Mouse (Mus musculus) ES-Bruce4 (cell line): ENCODE results near the gene Mlec. TPM values are rescaled to one million over a fixed set of nuclear protein-coding genes. Genes with fewer than 3 reads are reported as not detected.
A peak's percentile ranks its signal among the peaks of the same experiment; 100 is the strongest.

Experiments
- H3K27ac ChIP-seq: 2 replicates; pipeline ENCODE4 v1.5.1; 2012; ENCODE audit warnings: low read length, inconsistent platforms; ENCODE audit not compliant: insufficient read depth
- H3K27me3 ChIP-seq: 2 replicates; pipeline ENCODE4 v1.6.1; 2012; ENCODE audit warnings: mild to moderate bottlenecking, low read length, inconsistent platforms; ENCODE audit not compliant: control insufficient read depth, poor library complexity, insufficient read depth, severe bottlenecking
- H3K36me3 ChIP-seq: 2 replicates; pipeline ENCODE4 v1.6.1; 2012; ENCODE audit warnings: inconsistent platforms, mild to moderate bottlenecking, low read length, moderate library complexity; ENCODE audit not compliant: control insufficient read depth, poor library complexity, insufficient read depth, severe bottlenecking
- H3K4me1 ChIP-seq: one replicate; pipeline ENCODE4 v1.8.1; 2011; ENCODE audit warnings: low read length; ENCODE audit not compliant: control insufficient read depth, insufficient read depth
- H3K4me3 ChIP-seq: 2 replicates; pipeline ENCODE4 v1.5.1; 2011; ENCODE audit warnings: low read depth, mild to moderate bottlenecking, low read length
- H3K9ac ChIP-seq: 2 replicates; pipeline ENCODE4 v1.6.1; 2012; ENCODE audit warnings: low read depth, mild to moderate bottlenecking, inconsistent platforms; ENCODE audit not compliant: poor library complexity, severe bottlenecking
- H3K9me3 ChIP-seq: replicated peaks from 2 replicates; pipeline ENCODE4 v1.6.1; 2012; ENCODE audit warnings: mild to moderate bottlenecking, low read length, inconsistent platforms; ENCODE audit not compliant: control insufficient read depth, poor library complexity, insufficient read depth, severe bottlenecking
- CTCF ChIP-seq: IDR thresholded peaks from one replicate; pipeline ENCODE4 v1.8.1; 2011; ENCODE audit warnings: low read depth, low read length
- EP300 ChIP-seq: IDR thresholded peaks from 2 replicates; pipeline ENCODE4 v1.6.1; 2011; ENCODE audit warnings: low read depth, low read length; ENCODE audit not compliant: insufficient read depth
- POLR2A ChIP-seq: IDR thresholded peaks from one replicate; pipeline ENCODE4 v1.8.1; 2011; ENCODE audit warnings: low read length; ENCODE audit not compliant: insufficient read depth
- polyA plus RNA-seq: library from polyadenylated mRNA; stranded (reverse); fragments of >200 nt; gene quantifications from 2 replicates; pipeline ENCODE4 v1.2.4, GENCODE M21; 2011; ENCODE audit warnings: low read depth; ENCODE audit not compliant: missing spikeins, insufficient read depth, insufficient read length

The Mlec gene
- polyA plus RNA-seq, 1 experiment, result 137 TPM

DNA sequence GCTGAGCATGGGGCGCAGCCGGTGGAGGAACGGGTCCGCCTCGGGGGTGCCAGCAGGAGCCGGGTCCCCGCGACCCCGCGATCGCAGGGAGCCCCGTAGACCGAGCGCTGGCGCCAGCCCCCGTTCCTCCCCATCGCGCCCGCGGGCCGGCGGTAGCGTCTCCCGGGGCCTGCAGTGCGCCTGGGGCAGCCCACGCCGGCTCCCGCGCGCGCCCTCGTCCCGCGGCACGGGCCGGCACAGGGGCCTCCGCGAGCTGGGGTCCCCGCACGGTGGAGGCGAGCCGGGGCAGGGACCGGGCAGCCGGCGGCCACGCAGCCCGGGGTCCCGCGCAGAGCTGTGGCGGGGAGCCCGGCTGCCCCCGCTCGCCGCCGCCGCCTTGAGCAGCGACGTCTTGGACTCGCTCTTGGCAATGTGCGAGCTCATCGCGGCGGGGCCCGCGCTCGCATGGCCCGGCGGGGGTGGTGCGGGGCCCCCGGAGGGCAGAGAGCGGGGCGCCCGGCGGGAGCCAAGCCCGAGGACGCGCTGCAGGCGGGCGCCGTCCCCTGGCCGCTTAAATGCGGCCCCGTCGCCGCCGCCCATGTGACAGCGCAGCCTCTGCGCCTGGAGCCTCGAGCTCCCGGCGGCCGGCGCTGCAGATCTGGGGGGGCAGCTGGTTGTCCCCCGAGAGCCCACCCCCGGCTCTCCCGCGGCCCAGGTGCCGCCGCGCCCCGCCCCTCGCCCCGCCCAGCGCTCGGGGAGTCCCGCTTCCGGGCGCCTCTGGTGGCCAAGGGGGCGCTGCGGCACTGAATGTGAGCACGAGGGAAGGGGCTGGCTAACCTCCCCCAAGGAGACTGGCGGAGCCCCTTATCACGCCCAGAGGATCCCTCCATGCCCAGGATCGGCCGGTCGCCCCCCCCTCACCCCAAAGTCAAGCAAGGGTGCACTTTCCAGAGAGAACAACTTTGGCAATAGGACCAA, 36.0 kb upstream of the Mlec start, which contains the start of gene Cabp1:
Gene Cabp1, minus strand, starts transcription at position 713 of the 957 bp plus-strand sequence.
- H3K36me3 ChIP-seq, result no peaks in the 10 kb centered on the region
- H3K4me1 ChIP-seq, result no peaks in the 10 kb centered on the region
- H3K4me3 ChIP-seq, result peak within 1 kb of the TSS; percentile 53
- H3K27me3 ChIP-seq, result peaks cover 2% of the 10 kb centered on the region
- no peaks in the 10 kb centered on the region for H3K9me3 ChIP-seq
- peak within 1 kb of the TSS; percentile 88 for H3K9ac ChIP-seq
- no peak for TF ChIP-seq EP300
- peak; percentile 24 for TF ChIP-seq CTCF
- no peak within 1 kb of the TSS for H3K27ac ChIP-seq

DNA sequence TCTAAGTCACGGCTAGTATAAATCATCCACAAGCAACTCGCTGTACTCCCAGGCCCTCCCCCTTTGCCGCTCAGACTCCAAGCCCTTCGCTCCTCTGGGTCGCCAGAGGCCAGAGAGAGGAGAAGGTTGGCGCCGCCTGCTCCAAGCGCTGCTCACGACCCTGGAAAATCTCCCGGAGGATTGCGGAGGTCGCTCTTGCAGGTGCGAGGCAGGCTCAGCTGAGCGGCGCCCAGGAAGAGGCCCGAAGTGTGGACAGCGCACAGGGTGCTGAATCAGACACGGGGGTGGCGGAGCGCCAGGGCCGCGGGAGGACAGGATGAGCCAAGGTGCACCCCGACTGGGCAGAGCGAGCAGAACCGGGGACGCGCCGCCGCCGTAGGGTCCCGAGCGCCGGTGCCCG, 35.2 kb upstream of the Mlec start:
- Histone ChIP-seq H3K9me3 (no peaks in the 10 kb centered on the region), H3K4me1 (no peaks in the 10 kb centered on the region)
- no peak for TF ChIP-seq POLR2A
- no peak for TF ChIP-seq EP300
- no peak for TF ChIP-seq CTCF

DNA sequence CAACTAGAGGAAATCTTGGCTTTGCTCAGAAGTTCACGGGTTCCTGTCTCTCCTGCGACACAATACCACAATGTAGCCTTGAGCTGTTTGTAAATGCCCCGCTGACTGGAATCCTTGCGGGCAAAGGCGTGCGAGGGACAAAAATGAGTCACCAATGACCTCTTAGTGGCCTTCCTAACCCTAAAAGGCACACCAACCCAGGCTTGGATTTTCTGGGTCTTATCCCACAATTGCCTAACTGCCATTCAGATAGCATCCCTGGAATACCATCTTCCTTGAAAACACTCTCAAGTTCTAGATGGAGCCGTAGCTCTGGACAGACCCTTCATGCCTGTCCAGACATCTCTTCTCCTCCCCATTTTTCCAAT, 34.8 kb upstream of the Mlec start:
- Histone ChIP-seq H3K9ac (no peak overlapping the region), H3K9me3 (no peaks in the 10 kb centered on the region), H3K4me1 (no peaks in the 10 kb centered on the region), H3K27ac (no peak overlapping the region), H3K36me3 (no peaks in the 10 kb centered on the region), H3K27me3 (peaks cover 2% of the 10 kb centered on the region), H3K4me3 (peak overlapping the region; percentile 48)
- TF ChIP-seq POLR2A (no peak), CTCF (no peak), EP300 (no peak)

More for the DNA sequence above, 35.2 kb upstream of the Mlec start:
- peak overlapping the region; percentile 48 for H3K4me3 ChIP-seq
- H3K36me3 ChIP-seq, result no peaks in the 10 kb centered on the region
- peak overlapping the region; percentile 88 for H3K9ac ChIP-seq
- no peak overlapping the region for H3K27ac ChIP-seq
- peaks cover 2% of the 10 kb centered on the region for H3K27me3 ChIP-seq

DNA sequence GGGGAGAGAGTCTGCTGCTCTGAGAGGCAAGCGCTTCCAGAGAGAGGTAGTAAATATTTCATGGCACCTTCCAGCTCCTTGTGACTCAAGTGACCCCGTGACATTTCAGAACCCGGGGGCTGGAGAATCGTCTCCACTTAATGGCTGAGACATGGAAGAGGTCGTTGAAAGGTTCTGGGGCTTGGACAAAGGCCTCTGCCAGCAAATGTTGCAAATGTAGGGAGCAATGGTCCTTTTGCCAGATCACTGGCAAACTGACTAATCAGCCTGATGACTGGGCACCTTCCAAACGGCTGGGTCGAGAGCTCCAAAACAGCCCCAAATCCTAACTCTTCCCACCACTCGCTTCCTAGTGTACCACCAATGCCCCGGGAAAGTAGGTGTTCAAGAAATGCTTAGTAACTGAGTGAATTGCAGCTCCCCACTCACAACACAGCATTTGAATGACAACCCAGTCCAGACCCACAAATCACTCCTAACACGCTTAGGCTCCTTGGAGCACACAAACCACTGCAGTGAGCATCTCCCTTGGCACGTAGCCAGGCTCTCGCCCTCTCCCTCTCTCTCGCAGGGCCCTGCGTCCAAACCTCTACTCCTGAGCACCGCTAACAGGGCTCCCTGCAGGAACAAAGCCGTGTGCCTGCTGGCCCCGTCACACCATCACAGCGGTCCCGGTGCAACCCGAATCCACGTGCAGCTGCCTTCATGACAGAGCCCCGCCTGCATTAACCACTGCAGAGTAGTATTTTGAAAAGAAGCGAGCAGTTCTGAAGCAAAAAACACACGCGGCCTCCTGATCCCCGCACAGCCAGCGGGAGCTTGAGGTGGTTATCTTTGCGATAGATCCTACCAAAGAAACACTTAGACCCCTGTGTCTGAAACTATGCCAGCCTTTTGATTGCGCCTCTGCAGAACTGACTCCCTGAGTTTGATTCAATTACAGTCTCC, 34.2 kb upstream of the Mlec start:
- TF ChIP-seq EP300, result no peak
- Histone ChIP-seq H3K4me1 (no peaks in the 10 kb centered on the region), H3K36me3 (no peaks in the 10 kb centered on the region), H3K9me3 (no peaks in the 10 kb centered on the region), H3K27me3 (peaks cover 2% of the 10 kb centered on the region), H3K27ac (no peak overlapping the region), H3K9ac (no peak overlapping the region), H3K4me3 (no peak overlapping the region)

DNA sequence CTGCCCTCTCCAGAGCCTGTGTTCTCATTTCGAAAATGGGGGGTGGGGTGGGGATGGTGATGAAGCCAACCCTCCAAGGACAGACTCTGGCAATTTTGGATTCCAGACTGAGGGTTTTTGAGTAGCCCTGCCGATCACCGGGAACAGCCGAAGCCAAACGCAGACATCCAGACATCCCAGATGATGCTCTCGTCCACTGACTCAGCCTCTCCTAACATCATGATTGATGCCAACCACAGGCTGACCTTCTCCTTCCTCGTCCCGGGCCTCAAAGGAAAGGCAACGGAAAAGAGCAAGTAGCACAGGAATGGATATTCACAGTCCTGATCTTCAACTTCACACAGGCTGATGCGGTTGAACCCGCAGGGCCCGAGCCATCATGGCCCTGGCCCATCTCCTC, 32.1 kb upstream of the Mlec start:
- no peaks in the 10 kb centered on the region for H3K4me1 ChIP-seq
- H3K4me3 ChIP-seq, result no peak overlapping the region
- H3K27me3 ChIP-seq, result peaks cover 2% of the 10 kb centered on the region
- H3K36me3 ChIP-seq, result no peaks in the 10 kb centered on the region
- H3K9me3 ChIP-seq, result no peaks in the 10 kb centered on the region
- TF ChIP-seq CTCF (no peak), EP300 (no peak), POLR2A (no peak)
- no peak overlapping the region for H3K27ac ChIP-seq
- H3K9ac ChIP-seq, result no peak overlapping the region
